Mouse (Mus musculus) testis, adult 10 weeks (tissue): ENCODE measurements around the gene Sertad1. TPM values are rescaled to one million over a fixed set of nuclear protein-coding genes. Genes with fewer than 3 reads are reported as not detected.

ENCODE experiments used
- polyA plus RNA-seq: library from polyadenylated mRNA; stranded (reverse); fragments of 350-450 nt; fragmentation: Illumina TruSeq; extraction: RNeasy Lipid Tissue Mini Kit (QIAGEN cat#74804); gene quantifications from one replicate; pipeline ENCODE4 v1.2.3, GENCODE M21; 2014; ENCODE audit warnings: low read depth, low replicate concordance

Sertad1 gene
- polyA plus RNA-seq = 0.91 TPM

GRCm38 (mm10) chr7:27486770-27487697 is at the start of gene Sertad1:
Gene Sertad1, plus strand, starts transcription at chr7:27486910.

GRCm38 (mm10) chr7:27447419-27448286 is 39.1 kb upstream of the Sertad1 start, which contains the start of the genes Sptbn4 and Blvrb:
Gene Sptbn4, minus strand, starts transcription at chr7:27447686.
Gene Blvrb, plus strand, starts transcription at chr7:27447978.

DNA sequence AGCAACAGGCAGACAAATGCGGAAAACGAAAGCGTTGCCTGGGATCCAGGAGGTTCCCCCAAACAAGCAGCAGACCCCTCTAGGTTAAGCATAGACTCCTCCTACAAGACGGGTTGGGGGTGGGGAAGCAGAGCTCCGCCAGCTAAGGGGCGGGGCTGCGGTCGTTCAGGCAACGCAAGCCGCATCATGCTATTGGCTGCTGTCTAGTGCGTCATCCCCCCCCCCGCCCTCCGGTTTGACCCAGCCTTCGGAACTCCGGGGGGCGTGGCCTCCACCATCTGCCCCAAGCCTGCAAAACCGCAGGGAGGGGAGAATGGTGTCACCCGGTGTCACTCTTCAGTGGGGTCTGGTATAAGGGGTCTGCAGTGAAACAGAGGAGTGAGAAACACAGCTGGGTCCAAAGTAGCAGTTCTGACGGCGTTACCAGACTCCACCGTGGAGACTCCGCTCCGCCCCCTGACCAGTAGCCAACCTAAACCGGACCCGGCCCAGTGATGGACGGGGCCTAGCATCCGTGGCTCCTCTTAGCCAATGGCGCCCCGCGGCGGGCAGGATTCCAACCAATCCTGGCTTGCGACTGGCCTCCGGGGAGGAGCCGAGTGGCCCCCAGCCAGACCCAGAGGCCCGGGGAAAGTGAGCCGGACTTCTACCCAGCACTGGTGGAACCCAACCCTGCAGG is 13.4 kb upstream of the Sertad1 start, which contains the start of gene Sertad3:
Sertad3 (plus strand) TSS at position 613 of the 679 bp plus-strand sequence.

GRCm38 (mm10) chr7:27499036-27499435 is 12.3 kb downstream of the Sertad1 start, which contains the start of gene Prx:
Gene Prx, plus strand, starts transcription at chr7:27499324.

GRCm38 (mm10) chr7:27522967-27523366 is 36.3 kb downstream of the Sertad1 start, which contains the start of gene Hipk4:
Gene Hipk4, plus strand, starts transcription at chr7:27523267.

Other genes with a start within 250 kb of the Sertad1 start
- 0.18 TPM for gene Numbl, start 228.5 kb upstream of the Sertad1 start, polyA plus RNA-seq
- 0.38 TPM for gene Ltbp4, start 149.2 kb upstream of the Sertad1 start, polyA plus RNA-seq
- 0.64 TPM for gene Shkbp1, start 130.9 kb upstream of the Sertad1 start, polyA plus RNA-seq
- not detected for gene Gm20479, start 129.5 kb upstream of the Sertad1 start, polyA plus RNA-seq
- 0.35 TPM for gene Sptbn4, start 39.2 kb upstream of the Sertad1 start, polyA plus RNA-seq
- gene Blvrb, start 38.9 kb upstream of the Sertad1 start, polyA plus RNA-seq = not detected
- 0.52 TPM for gene Sertad3, start 13.1 kb upstream of the Sertad1 start, polyA plus RNA-seq
- not detected for gene Prx, start 12.4 kb downstream of the Sertad1 start, polyA plus RNA-seq
- gene Hipk4, start 36.4 kb downstream of the Sertad1 start, polyA plus RNA-seq = 4.5 TPM
- 1.1 TPM for gene Pld3, start 66.3 kb downstream of the Sertad1 start, polyA plus RNA-seq
- 16.3 TPM for gene 2310022A10Rik, start 66.3 kb downstream of the Sertad1 start, polyA plus RNA-seq
- 12.0 TPM for gene Akt2, start 104.6 kb downstream of the Sertad1 start, polyA plus RNA-seq
- gene Ttc9b, start 167.0 kb downstream of the Sertad1 start, polyA plus RNA-seq = not detected
- gene Map3k10, start 187.7 kb downstream of the Sertad1 start, polyA plus RNA-seq = 0.97 TPM
- gene Zfp607b, start 202.4 kb downstream of the Sertad1 start, polyA plus RNA-seq = 17.5 TPM
- 15.3 TPM for gene Zfp60, start 244.5 kb downstream of the Sertad1 start, polyA plus RNA-seq